Mouse (Mus musculus) adipose tissue, adult 10 weeks (tissue): ENCODE measurements around the gene Scnn1g. TPM values are rescaled to one million over a fixed set of nuclear protein-coding genes. Genes with fewer than 3 reads are reported as not detected.

Source experiments
- polyA plus RNA-seq: library from polyadenylated mRNA; stranded (reverse); fragments of 350-450 nt; fragmentation: Illumina TruSeq; extraction: RNeasy Lipid Tissue Mini Kit (QIAGEN cat#74804); gene quantifications from one replicate; pipeline ENCODE4 v1.2.3, GENCODE M21; 2014; ENCODE audit warnings: low read depth, low replicate concordance

The Scnn1g gene
- polyA plus RNA-seq = 0.16 TPM

DNA sequence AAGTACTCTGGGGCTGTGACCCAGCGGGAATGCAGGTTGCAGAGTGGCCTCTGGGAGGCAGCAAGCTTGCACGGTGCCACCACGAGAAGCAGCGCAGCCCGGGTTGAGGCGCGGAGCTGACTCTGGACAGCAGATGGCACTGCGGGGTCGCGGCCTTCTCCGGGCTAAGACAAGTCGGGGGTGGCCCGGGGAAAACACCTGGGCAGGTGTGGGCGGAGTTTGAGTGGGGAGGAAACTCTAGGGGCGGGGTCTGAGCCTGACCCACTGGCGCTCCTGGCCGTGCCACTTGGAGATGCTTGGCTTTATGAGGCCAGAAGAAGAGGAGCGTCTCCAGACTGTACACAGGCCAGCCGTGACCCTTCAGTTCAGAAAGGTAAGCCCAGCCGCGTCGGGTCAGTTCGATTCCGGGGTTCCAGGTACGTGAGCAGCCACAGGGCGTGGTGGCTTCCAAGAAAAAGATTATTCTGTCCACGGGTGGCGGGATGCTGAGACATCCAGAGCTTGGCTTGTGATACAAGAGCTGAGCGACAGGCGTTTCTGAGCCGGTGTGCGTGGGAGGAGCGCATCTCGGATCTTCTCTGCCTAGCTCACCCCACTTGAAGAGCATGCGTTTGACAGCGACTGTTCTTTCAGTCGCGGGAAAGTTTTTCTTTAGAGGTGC is at the start of gene Scnn1g:
TSS of gene Scnn1g (plus strand) at position 309 of the 661 bp plus-strand sequence.

DNA sequence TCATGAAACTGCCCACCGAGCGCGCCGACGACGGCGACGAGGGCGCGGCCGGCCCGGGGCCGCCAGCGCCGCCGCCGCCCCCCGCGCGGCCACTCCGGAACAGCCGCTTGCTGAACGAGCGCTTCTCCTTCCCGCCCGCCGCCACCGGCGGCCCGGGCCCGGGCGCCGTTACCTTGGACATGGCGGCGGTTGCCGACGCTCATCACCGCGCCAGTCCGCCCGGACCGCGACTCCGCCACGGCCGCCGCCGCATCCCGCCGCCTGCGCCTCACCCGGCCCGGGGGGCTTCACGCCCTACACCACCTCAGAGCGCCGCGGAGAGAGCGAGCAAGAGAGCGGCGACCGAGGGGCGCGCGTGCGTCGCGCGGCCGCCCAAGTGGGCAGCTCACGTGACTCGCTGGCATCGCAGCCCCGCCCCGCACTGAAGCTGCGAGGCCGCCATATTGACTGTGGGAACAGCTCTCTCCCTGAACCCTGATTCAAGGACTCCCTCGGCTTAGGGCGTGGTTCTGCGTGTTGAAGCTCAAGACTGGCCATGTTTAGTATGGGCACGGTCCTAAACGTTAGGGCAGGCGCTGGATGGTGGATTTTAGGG is 27.1 kb upstream of the Scnn1g start, which contains the start of gene Usp31:
TSS of gene Usp31 (minus strand) at position 181 of the 595 bp plus-strand sequence.

Other genes starting within 250 kb of the Scnn1g start
- 3.7 TPM for gene Usp31, start 27.2 kb upstream of the Scnn1g start, polyA plus RNA-seq
- 0.66 TPM for gene Scnn1b, start 130.6 kb downstream of the Scnn1g start, polyA plus RNA-seq
- 24.3 TPM for gene Cog7, start 247.2 kb downstream of the Scnn1g start, polyA plus RNA-seq